Mouse (Mus musculus) cortical plate, adult 2 months (tissue): ENCODE data around the gene Ttc9.

ENCODE experiments used
- CTCF ChIP-seq: fragments of 200-500 bp; IDR thresholded peaks from 2 replicates; pipeline ENCODE4 v1.5.1; 2011; ENCODE audit warnings: mild to moderate bottlenecking, control low read depth, low read length; ENCODE audit not compliant: insufficient read depth; ENCODE audit errors: extremely low read depth
- POLR2A ChIP-seq: fragments of 200-500 bp; IDR thresholded peaks from 2 replicates; pipeline ENCODE4 v1.6.1; 2011; ENCODE audit warnings: mild to moderate bottlenecking, low read length, control low read depth; ENCODE audit not compliant: insufficient read depth; ENCODE audit errors: extremely low read depth

- no peak for TF ChIP-seq CTCF
- no peak for TF ChIP-seq POLR2A
These were observed 9.6 kb downstream of the Ttc9 start for GRCm38 (mm10) chr12:81640656-81641055.
